Mouse (Mus musculus): ENCODE data around the gene Gss.

Gene Gss

DNA sequence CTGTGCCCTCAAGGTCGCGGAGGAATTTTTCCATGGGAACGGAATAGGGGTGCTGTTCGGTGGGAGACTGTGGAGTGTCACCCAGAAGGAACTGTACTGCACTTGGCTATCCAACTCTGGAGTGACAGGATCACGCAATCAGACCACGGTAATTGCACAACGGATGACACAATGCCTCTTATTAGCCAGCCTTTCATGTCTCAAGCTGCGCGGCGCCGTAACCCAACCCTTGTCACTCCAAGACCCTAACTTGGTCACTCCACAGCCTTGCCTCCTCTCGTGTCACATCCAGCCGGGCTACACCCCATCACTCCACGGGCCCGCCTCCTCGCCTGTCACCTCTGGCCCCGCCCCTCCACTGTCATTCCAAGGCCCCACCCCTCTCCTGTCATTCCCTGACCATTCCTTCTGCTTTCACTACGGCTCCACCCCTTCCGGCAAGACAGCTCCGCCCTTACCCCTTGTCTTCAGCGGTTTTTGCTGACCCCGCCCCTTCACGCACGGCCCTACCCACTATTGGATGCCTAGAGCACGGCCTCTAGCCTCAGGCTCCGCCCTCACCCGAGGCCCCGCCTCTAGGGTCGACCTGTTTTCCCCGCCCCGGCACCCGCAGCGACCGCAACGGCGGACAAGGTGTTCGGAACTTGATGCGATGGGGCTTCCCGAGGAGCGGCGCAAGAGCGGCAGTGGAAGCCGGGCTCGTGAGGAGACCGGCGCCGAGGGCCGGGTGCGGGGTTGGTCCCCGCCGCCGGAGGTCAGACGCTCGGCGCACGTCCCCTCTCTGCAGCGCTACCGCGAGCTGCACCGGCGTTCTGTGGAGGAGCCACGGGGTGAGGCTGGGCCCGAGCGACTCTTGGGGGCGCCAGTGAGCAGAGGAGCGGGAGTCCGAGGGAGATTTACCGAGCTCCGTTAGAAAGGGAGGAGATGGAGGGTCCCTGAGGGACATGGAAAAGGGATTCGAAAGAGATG lies 74.9 kb downstream of the Gss start, which contains the start of the genes Acss2 and Ggt7:
Acss2 (plus strand) TSS at position 494 of the 969 bp plus-strand sequence.
Ggt7 (minus strand) TSS at position 783 of the 969 bp plus-strand sequence.
- DNase-seq (ENCODE audit: low read depth in 2 of 2, low spot score in 2 of 2), result peak; percentile 95 to 98

DNA sequence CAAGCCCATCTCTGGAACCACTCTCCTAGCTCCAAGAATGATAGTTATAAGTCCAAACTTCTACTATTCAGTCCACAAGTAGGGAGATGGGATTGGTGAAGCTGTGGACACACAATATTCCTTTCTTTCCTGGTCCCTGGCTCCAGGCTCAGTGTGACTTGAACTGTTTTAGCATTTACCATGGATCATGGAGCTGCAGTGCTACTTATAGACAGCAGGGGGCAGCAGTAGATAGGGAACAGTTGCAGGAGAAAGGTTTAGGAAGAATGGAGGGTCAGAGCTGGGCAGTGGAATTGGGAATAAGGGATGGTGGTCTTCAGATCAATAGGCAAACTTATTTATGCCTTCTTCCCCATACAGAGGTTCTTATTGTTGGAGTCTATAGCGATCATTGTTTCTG lies 76.7 kb downstream of the Gss start:
- peak; percentile 26 to 53 for DNase-seq (ENCODE audit: low read depth in 2 of 2, low spot score in 2 of 2)

DNA sequence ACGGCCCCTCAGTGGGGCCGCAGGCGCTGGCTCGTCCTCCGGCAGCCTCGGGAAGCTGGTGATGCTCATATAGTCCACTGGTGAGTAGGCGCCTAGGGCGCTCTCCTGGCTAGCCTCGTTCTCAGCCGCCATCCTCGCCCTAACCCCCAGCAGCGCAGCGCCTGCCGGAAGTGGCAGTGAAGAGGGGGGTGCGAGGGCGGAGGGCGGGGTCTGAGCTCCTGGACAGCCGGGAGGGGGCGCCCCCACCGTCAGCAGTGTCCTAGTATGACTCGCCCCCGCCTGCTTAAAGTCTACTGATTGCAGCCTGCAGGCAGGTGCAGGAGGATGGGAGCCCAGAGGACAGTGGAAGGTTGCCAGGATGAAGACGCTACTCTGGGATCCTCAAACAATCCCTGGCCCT lies 77.9 kb downstream of the Gss start:
- DNase-seq (ENCODE audit: low read depth in 2 of 2, low spot score in 2 of 2), result peak; percentile 79 to 83

DNA sequence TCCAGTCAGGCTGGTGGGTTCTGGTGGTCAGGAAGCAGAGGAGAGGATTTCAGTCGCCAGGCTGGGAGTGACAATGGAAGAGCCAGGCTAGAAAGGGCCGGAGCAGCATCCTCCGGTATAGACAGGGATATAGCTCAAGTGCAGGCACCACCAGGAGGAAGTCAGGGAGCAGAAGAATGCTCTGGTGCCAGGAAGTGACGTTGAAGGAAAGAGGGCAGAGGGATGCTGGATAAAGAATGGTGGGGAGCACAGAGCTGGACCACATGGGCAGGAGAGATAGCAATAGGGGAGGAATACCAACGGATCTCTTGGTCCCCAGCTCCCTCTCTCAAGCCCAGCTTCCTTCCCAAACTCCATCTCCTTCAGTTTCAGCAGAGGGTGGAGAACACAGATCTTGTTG lies 79.1 kb downstream of the Gss start:
- DNase-seq (ENCODE audit: low read depth in 2 of 2, low spot score in 2 of 2), result no peak

Data from CD8-positive naive resting alpha-beta T cell, adult 2 months (primary cell).